Mouse (Mus musculus): ENCODE results near the gene Ugt1a1.

- TF ChIP-seq CTCF (IDR thresholded peaks at IDR 0.05; ENCODE audit: borderline replicate concordance, insufficient read depth, low read length) (no peak), POLR2A (IDR thresholded peaks at IDR 0.05; ENCODE audit: low read depth, low read length) (no peak)
Observed at GRCm38 (mm10) chr1:88219054-88219453, 7.3 kb downstream of the Ugt1a1 start.

Measured in embryonic fibroblast, embryonic 13.5 days (primary cell).